Mouse (Mus musculus): ENCODE results near the gene Hdac4.

DNA sequence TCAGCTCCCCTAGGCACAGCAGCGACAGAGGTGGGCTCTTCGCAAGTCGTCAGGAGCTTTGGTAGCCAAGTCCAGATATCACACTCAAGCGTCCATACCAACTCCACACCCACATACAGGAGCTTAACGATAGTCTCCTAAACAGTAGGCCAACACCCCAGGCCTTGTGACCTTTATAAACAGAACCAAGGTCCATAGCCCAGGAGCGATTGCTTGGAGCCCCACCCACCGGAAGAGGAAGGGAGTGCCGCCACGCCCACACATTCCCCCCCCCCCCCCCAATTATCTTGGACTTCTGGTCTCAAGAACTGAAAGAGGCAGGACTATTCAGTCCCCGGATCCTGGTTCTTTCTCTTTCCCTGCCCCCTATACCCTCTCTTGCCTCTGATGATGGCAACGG lies 301.9 kb downstream of the Hdac4 start:
- TF ChIP-seq TAL1 (IDR thresholded peaks at IDR 0.05; ENCODE audit: low read length) (no peak), GATA1 (IDR thresholded peaks at IDR 0.05; ENCODE audit: low read length) (no peak)
